Mouse (Mus musculus): ENCODE data around the gene Paics.
"Not testable (repeated sequence)": the region's sequence is repeated elsewhere in the genome, so short reads cannot be mapped to it uniquely, and the experiment has no call there.

Paics gene

GRCm38 (mm10) chr5:76950343-76951105 is 583 bp upstream of the Paics start:
- no peak for DNase-seq (ENCODE audit: extremely low spot score, low spot score)

- DNase-seq (ENCODE audit: extremely low spot score, low spot score) = no peak
Observed at GRCm38 (mm10) chr5:76952112-76953040, 1.3 kb downstream of the Paics start.

DNA sequence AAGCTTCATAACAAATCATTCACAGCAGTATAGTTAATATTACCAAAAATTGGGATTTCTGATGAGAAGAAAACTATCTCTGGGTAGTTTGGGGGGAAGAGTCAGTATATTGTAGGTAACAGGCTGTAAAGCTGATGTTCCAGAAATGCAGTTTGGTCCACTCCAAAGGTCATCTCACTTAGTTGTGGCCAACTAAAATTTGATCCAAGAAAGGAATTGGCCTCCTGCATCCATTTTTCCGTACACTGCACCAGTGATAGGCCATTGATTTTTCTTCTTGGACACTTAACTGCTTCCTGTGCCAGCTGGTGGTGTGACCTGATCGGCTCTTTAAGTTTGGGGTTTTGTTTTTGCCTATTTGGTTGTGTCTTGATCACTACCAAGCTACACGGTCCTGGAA is 2.7 kb downstream of the Paics start:
- DNase-seq (ENCODE audit: extremely low spot score, low spot score) = no peak

- no peak for DNase-seq (ENCODE audit: extremely low spot score, low spot score)
Observed at GRCm38 (mm10) chr5:76954271-76954900, 3.3 kb downstream of the Paics start.

DNA sequence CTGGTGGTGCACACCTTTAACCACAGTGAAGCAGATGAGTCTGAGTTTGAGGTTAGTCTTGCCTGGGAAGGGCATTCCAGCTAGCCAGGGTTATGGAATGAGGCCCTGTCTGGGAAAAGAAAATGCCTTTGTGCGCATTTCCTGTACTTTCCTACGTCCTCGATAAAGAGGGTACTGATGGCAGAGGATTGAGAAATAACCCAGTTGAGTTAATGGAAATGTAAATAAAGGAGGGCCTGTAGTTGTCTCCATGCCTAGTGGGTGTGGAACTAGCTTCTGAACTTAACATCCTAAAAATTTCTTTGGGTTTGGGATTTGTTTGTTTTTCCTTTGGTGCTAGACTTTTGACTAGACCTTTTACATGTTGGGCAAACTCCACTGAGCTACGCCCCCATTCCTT is 4.4 kb downstream of the Paics start:
- no peak for DNase-seq (ENCODE audit: extremely low spot score, low spot score)

DNA sequence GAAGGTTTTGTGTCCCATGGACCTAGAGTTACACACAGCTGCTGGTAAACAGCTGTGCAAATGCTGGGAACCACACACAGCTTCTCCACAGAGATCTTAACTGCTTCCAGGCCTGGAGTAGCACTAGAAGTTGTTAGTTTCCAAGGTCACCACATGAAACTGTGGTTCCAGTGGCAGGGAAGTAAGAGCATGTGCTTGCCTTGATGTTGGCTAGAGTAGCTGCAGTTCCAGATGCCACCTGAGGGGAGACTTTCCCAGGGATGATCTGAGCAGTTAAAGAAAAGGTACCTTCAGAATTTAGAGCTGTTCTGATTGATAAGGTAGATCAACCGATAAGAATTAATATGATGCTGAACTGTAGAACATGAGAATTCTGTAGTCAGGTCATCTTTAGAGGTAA is 6.8 kb downstream of the Paics start:
- no peak for DNase-seq (ENCODE audit: extremely low spot score, low spot score)

GRCm38 (mm10) chr5:76959587-76959986 is 8.5 kb downstream of the Paics start:
- DNase-seq (ENCODE audit: extremely low spot score, low spot score) = no peak

GRCm38 (mm10) chr5:76962545-76962944 is 11.4 kb downstream of the Paics start:
- no peak for DNase-seq (ENCODE audit: extremely low spot score, low spot score)

- DNase-seq (ENCODE audit: extremely low spot score, low spot score) = no peak
Observed at GRCm38 (mm10) chr5:76964651-76965050, 13.5 kb downstream of the Paics start.

- no peak for DNase-seq (ENCODE audit: extremely low spot score, low spot score)
Observed at GRCm38 (mm10) chr5:76969250-76969649, 18.1 kb downstream of the Paics start.

DNA sequence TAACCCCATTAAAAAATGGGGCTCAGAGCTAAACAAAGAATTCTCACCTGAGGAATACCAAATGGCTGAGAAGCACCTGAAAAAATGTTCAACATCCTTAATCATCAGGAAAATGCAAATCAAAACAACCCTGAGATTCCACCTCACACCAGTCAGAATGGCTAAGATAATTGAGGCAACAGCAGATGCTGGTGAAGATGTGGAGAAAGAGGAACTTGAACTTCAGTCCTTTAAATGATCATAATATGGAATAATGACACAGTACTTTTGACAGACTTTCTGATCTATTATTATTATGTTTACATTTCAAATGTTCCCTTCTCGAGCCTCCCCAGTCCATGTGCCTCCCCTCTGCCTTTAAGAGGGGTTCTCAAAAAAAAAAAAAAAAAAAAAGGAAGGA is 20.0 kb downstream of the Paics start:
- DNase-seq (ENCODE audit: extremely low spot score, low spot score) = not testable (repeated sequence)

DNA sequence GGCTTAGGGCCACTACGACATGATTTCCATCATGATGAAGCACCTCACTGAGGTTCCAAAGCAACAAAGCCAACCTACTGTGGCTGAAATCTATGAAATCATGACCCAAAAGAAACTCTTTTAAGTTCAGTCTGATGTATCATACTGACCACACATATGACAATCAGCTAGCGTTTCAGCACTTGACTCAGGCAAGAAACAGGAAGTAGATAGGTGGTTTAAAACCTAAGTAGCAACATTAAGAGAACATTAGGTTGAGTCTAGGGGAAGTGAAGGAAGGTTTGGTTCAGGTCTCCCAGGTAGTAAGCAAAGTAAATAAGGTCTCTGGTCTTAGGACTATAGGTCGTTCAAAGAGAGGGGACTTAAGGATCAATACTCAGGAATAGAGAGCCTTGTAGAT is 22.4 kb downstream of the Paics start:
- no peak for DNase-seq (ENCODE audit: extremely low spot score, low spot score)

DNA sequence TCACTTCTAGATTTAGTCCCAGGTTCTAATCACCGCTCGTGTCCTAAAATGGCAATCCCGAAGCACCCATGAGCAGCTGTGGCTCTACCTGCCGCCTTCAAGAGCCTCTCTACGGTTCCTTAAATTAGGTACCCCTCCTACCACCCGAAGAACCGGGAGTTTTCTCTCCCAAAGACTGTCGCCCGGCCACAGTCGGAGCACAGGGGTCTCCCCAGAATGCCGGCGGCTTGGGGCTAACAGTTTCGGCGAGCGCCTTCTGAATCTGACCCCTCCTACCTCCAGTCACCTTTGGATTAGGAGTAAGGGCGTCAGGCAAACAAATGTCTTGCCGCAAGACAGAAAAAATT is 23.1 kb downstream of the Paics start:
- DNase-seq (ENCODE audit: extremely low spot score, low spot score) = no peak

GRCm38 (mm10) chr5:76974554-76975285 is 23.6 kb downstream of the Paics start, which contains the start of gene Srp72:
Gene Srp72 (plus strand): TSS chr5:76974683.
- peak; percentile 91 for DNase-seq (ENCODE audit: extremely low spot score, low spot score)

DNA sequence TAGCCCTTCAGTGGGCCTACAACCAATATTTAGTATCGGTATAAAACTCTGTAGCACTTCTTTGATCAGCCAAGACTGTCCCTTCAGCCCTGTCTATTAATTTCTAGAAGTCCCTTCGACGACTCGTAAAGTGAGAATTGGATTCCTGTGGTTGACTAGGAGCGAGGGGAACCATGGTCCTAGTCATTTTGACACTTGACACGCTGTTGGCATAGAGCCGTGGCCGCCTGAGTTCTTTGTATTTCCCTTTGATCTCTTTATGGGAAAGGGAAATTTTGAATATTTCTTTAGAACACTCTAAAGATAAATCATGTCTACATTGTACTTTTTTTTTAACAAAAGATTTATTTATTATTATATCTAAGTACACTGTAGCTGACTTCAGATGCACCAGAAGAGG is 24.6 kb downstream of the Paics start:
- DNase-seq (ENCODE audit: extremely low spot score, low spot score) = no peak

DNA sequence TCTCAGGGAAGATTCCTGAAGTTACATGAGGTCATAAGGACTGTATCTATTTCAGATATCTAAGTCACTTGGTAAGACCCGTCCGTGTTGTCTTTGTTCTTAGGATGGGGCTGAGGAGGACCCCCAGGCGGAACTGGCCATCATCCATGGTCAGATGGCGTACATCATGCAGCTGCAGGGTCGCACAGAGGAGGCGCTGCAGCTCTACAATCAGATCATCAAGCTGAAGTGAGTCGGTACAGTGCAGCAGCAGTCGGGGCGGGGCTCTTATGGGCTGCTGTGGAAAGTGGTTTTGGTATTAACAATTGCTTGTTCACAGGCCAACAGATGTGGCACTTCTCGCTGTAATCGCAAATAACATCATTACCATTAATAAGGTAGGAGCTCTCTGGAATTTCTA is 32.9 kb downstream of the Paics start:
- no peak for DNase-seq (ENCODE audit: extremely low spot score, low spot score)

- no peak for DNase-seq (ENCODE audit: extremely low spot score, low spot score)
Observed at GRCm38 (mm10) chr5:76990789-76991188, 39.7 kb downstream of the Paics start.

DNA sequence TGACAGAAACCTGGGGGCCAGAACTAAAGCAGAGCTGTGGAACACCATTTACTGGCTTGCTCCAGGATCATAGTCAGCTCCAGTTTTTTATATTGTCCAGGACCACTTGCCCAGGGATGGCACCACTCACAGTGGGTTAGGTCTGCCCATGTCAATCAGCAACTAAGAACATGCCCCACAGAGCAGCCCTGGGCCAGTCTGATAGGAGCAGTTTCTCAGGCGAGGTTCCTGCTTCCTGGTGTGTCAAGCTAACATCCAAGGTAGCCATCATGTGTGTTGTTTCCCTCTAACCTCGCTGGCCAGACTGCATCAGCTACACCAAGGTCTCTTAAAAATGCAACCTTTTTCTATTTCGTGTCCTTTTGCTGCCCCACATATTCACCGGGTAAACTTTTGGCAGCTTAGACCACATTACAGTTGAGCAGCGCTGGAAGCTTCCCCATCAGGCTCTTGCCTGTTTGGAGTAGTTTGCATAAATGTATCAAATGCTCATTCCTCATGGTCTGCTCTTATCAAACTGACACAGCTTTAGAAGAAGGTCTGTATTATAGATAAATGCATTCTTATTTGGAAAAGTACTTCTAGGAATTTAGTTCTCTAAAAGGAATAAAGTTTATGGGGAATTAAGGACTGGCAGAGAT is 42.2 kb downstream of the Paics start:
- DNase-seq (ENCODE audit: extremely low spot score, low spot score) = no peak

DNA sequence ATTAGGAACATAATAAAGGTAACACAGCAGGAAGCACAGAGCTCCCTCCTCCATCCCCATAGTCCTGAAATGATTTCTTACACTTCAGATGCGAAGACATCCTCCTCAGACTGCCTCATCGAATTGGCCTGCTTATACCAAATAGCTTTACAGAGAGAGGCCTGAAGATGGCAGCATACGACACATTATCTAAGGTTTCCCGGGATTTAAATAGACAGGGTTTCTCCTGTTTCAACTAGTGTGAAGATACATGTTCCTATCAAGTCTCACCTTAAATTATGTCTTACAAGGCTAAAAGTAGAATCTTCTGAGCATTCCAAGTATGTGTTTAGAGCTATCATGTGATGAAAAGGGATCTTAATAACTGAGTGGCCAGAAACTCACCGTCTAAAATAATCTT is 47.3 kb downstream of the Paics start:
- no peak for DNase-seq (ENCODE audit: extremely low spot score, low spot score)

- DNase-seq (ENCODE audit: extremely low spot score, low spot score) = no peak
Observed at GRCm38 (mm10) chr5:77001192-77001591, 50.1 kb downstream of the Paics start.
